Mouse (Mus musculus): ENCODE data around the gene Treh. TPM values are rescaled to one million over a fixed set of nuclear protein-coding genes. Genes with fewer than 3 reads are reported as not detected.
A peak's percentile ranks its signal among the peaks of the same experiment; 100 is the strongest.

Treh gene
- polyA plus RNA-seq, 1 experiment from 2014 or later = not detected

- no peaks in the 10 kb centered on the region for H3K36me3 ChIP-seq (ENCODE audit: control insufficient read depth, insufficient read depth, low read length)
- H3K4me2 ChIP-seq (ENCODE audit: low read length) = peak overlapping the region; percentile 99
- H3K4me3 ChIP-seq (replicated peaks; ENCODE audit: low read depth, low read length) = peak overlapping the region; percentile 55
- no peaks in the 10 kb centered on the region for H3K9me3 ChIP-seq (ENCODE audit: control insufficient read depth, low read length)
- 58% methylated on average over 12 of the region's 12 CpGs for WGBS
- peaks cover 19% of the 10 kb centered on the region; the same call in 1 of the 2 replicates for H3K4me1 ChIP-seq (ENCODE audit: control insufficient read depth, insufficient read depth, low read length)
- H3K27me3 ChIP-seq (ENCODE audit: control insufficient read depth, insufficient read depth, low read length) = peaks cover 20% of the 10 kb centered on the region
- ATAC-seq (ENCODE audit: low FRiP score, low TSS enrichment) (no peak), DNase-seq (no peak)
- H3K9ac ChIP-seq (replicated peaks; ENCODE audit: low read length) = peak overlapping the region; percentile 59
- peak overlapping the region; percentile 52; the same call in 1 of the 2 replicates for H3K27ac ChIP-seq (replicated peaks; ENCODE audit: low read depth, low read length)
Observed at GRCm38 (mm10) chr9:44732921-44733530, 60.0 kb downstream of the Treh start.

DNA sequence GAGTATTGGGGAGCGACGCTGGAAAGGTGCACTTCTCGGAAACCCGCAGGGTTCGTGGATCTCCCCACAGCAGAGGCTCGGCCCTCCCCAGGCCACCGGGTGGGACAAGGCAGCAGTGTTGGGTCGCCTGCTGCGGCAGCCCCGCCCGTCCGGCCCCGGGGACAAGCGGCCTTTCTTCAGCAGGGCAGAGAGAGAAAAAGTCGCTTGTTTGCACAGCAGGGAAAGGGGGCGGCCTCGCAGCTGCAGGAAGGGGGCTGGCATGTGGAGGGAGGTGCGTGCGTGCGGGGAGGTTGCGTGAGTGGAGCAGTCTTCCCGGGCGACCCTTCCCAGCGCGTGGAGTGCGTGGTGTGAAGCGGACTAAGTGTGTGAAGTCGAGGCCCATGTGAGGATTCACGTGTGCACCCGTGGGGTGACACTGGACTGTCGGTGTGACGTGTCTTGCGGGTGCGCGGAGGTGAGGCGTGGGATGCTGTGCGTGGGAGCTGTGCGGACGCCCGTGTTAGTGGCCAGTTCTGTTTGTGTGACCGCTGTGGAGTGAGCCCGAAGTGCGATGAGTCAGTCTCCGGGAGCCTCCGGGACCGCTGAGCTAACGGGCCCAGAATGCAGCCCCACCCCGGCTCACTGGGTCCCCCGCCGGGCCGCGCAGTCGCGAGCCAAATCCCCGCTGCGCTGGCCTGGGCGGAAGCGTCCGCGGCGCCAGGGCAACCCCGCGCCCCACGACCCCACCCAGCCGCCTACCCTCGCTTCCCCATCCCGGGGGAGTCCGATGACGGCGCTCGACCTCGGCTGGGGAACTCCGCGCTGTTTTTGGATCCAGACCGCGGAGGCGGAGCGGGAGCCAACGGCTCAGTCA, 60.9 kb downstream of the Treh start:
- Histone ChIP-seq H3K4me1 (ENCODE audit: control insufficient read depth, insufficient read depth, low read length) (peaks cover 19% of the 10 kb centered on the region; the same call in 1 of the 2 replicates), H3K27ac (replicated peaks; ENCODE audit: low read depth, low read length) (peak overlapping the region; percentile 52; the same call in 1 of the 2 replicates), H3K9ac (replicated peaks; ENCODE audit: low read length) (peak overlapping the region; percentile 59), H3K27me3 (ENCODE audit: control insufficient read depth, insufficient read depth, low read length) (peaks cover 20% of the 10 kb centered on the region), H3K36me3 (ENCODE audit: control insufficient read depth, insufficient read depth, low read length) (no peaks in the 10 kb centered on the region), H3K9me3 (ENCODE audit: control insufficient read depth, low read length) (no peaks in the 10 kb centered on the region), H3K4me3 (replicated peaks; ENCODE audit: low read depth, low read length) (peak overlapping the region; percentile 55), H3K4me2 (ENCODE audit: low read length) (peak overlapping the region; percentile 99)
- ATAC-seq (ENCODE audit: low FRiP score, low TSS enrichment) (peak; percentile 57), DNase-seq (peak; percentile 53)
- WGBS = under 1% methylated on average over 79 of the region's 79 CpGs

- peaks cover 20% of the 10 kb centered on the region for H3K27me3 ChIP-seq (ENCODE audit: control insufficient read depth, insufficient read depth, low read length)
- H3K9me3 ChIP-seq (ENCODE audit: control insufficient read depth, low read length) = no peaks in the 10 kb centered on the region
- ATAC-seq (ENCODE audit: low FRiP score, low TSS enrichment) (peak; percentile 70), DNase-seq (peak; percentile 67)
- H3K4me2 ChIP-seq (ENCODE audit: low read length) = peak within 1 kb of the TSS; percentile 99
- no peaks in the 10 kb centered on the region for H3K36me3 ChIP-seq (ENCODE audit: control insufficient read depth, insufficient read depth, low read length)
- H3K4me1 ChIP-seq (ENCODE audit: control insufficient read depth, insufficient read depth, low read length) = peaks cover 19% of the 10 kb centered on the region; the same call in 1 of the 2 replicates
- peak within 1 kb of the TSS; percentile 55 for H3K4me3 ChIP-seq (replicated peaks; ENCODE audit: low read depth, low read length)
- 0 out of 2 replicates have a peak within 1 kb of the TSS, but pooled peaks have one; percentile 45 for H3K27ac ChIP-seq (replicated peaks; ENCODE audit: low read depth, low read length)
- H3K9ac ChIP-seq (replicated peaks; ENCODE audit: low read length) = peak within 1 kb of the TSS; percentile 59
- WGBS = under 1% methylated on average over 47 of the region's 47 CpGs
Observed at GRCm38 (mm10) chr9:44734524-44735494, 61.8 kb downstream of the Treh start, which contains the start of gene Phldb1. Gene Phldb1, minus strand, starts transcription at chr9:44735198.

GRCm38 (mm10) chr9:44735886-44736285, 62.9 kb downstream of the Treh start:
- Histone ChIP-seq H3K4me1 (ENCODE audit: control insufficient read depth, insufficient read depth, low read length) (peaks cover 19% of the 10 kb centered on the region; the same call in 1 of the 2 replicates), H3K27me3 (ENCODE audit: control insufficient read depth, insufficient read depth, low read length) (peaks cover 20% of the 10 kb centered on the region), H3K4me2 (ENCODE audit: low read length) (no peak overlapping the region), H3K9me3 (ENCODE audit: control insufficient read depth, low read length) (no peaks in the 10 kb centered on the region), H3K27ac (replicated peaks; ENCODE audit: low read depth, low read length) (no peak overlapping the region), H3K36me3 (ENCODE audit: control insufficient read depth, insufficient read depth, low read length) (0 out of 2 replicates have a peak, but pooled peaks cover 2% of the 10 kb centered on the region), H3K4me3 (replicated peaks; ENCODE audit: low read depth, low read length) (no peak overlapping the region), H3K9ac (replicated peaks; ENCODE audit: low read length) (no peak overlapping the region)
- 76% methylated on average over 6 of the region's 6 CpGs for WGBS
- DNase-seq (no peak), ATAC-seq (ENCODE audit: low FRiP score, low TSS enrichment) (no peak)

Other genes with a start within 250 kb of the Treh start
- not detected in 2 replicates for gene Foxr1, start 232.1 kb upstream of the Treh start, polyA plus RNA-seq (2014; fragmentation: Nextera tagmentation; extraction: Ambion mirVana)
- not detected in 2 replicates for gene Upk2, start 218.3 kb upstream of the Treh start, polyA plus RNA-seq (2014; fragmentation: Nextera tagmentation; extraction: Ambion mirVana)
- 12.6 and 14.9 TPM in 2 replicates for gene Bcl9l, start 190.4 kb upstream of the Treh start, polyA plus RNA-seq (2014; fragmentation: Nextera tagmentation; extraction: Ambion mirVana)
- gene Cxcr5, start 111.4 kb upstream of the Treh start, polyA plus RNA-seq (2014; fragmentation: Nextera tagmentation; extraction: Ambion mirVana) = 0.11 TPM in 1 of 2 replicates, not detected in the other
- gene Ddx6, start 68.3 kb upstream of the Treh start, polyA plus RNA-seq (2014; fragmentation: Nextera tagmentation; extraction: Ambion mirVana) = 26.4 and 51.8 TPM in 2 replicates
- 46.7 and 51.1 TPM in 2 replicates for gene Phldb1, start 62.0 kb downstream of the Treh start, polyA plus RNA-seq (2014; fragmentation: Nextera tagmentation; extraction: Ambion mirVana)
- 99.8 and 160 TPM in 2 replicates for gene Arcn1, start 94.6 kb downstream of the Treh start, polyA plus RNA-seq (2014; fragmentation: Nextera tagmentation; extraction: Ambion mirVana)
- gene Ift46, start 94.7 kb downstream of the Treh start, polyA plus RNA-seq (2014; fragmentation: Nextera tagmentation; extraction: Ambion mirVana) = 187 and 211 TPM in 2 replicates
- gene Tmem25, start 126.1 kb downstream of the Treh start, polyA plus RNA-seq (2014; fragmentation: Nextera tagmentation; extraction: Ambion mirVana) = 10.0 and 15.6 TPM in 2 replicates
- 0.41 and 0.72 TPM in 2 replicates for gene Ttc36, start 129.8 kb downstream of the Treh start, polyA plus RNA-seq (2014; fragmentation: Nextera tagmentation; extraction: Ambion mirVana)
- gene Kmt2a, start 208.1 kb downstream of the Treh start, polyA plus RNA-seq (2014; fragmentation: Nextera tagmentation; extraction: Ambion mirVana) = 21.0 and 22.2 TPM in 2 replicates
- 698 and 917 TPM in 2 replicates for gene Atp5l, start 247.5 kb downstream of the Treh start, polyA plus RNA-seq (2014; fragmentation: Nextera tagmentation; extraction: Ambion mirVana)